ENCODE assay signal across 16 mouse cellular contexts in the genomic region with DNA sequence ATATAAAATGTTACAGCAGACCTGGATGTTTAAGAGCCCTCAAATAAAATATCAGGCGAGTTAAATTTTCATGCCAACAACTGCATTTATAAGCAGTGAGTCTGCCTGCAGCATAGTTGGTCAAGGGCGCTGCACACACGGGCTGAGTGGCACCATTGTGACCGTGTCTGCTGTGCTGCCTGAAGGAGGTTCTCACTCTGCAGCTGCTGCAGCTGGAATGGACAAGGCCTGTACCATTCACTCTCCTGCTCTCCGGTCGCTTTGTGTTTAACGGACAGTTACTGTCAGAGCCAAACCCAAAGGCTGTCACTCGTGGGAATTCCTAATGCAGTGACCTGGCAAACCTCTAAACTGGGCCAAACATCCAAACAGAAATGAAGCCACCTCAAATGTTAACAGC.
DNase-seq lines count a peak whose midpoint lies in the region; ATAC-seq lines count a peak whose summit lies in the region.
"Had no signal": no experiment of that assay in that cellular context is flagged by ENCODE, and none has a peak within 500 bp of the region (broad histone marks: within the 10 kb centered on the region; RNA-seq: fewer than 3 reads in every experiment).

No protein-coding gene starts in this region.

- no peaks in the 10 kb centered on the region for H3K36me3 ChIP-seq in embryonic facial prominence, embryonic 12.5 days
- peaks cover 3% of the 10 kb centered on the region; the same call in 1 of the 2 replicates for H3K36me3 ChIP-seq in embryonic facial prominence, embryonic 10.5 days (replicated peaks)
- no peaks in the 10 kb centered on the region for H3K36me3 ChIP-seq in forebrain, embryonic 14.5 days (ENCODE audit: control insufficient read depth, insufficient read depth, low read length)
- no peaks in the 10 kb centered on the region for H3K36me3 ChIP-seq in hindbrain, embryonic 16.5 days (ENCODE audit: control insufficient read depth, insufficient read depth, low read length)

- ATAC-seq in embryonic facial prominence, embryonic 12.5 days (ENCODE audit: insufficient number of reproducible peaks, insufficient read depth, low FRiP score, low TSS enrichment) = no peak
- no peak for ATAC-seq in forebrain, embryonic 14.5 days
- ATAC-seq in hindbrain, embryonic 16.5 days = 0 out of 2 replicates have a peak, but pooled peaks have one; percentile 40
- no peak for ATAC-seq in megakaryocyte progenitor cell, adult 5-6 weeks (replicated peaks; ENCODE audit: poor library complexity)

- 0 out of 2 replicates have a peak overlapping the region, but pooled peaks have one; percentile 42 for H3K27ac ChIP-seq in embryonic facial prominence, embryonic 12.5 days
- H3K27ac ChIP-seq in embryonic facial prominence, embryonic 10.5 days (replicated peaks) = no peak overlapping the region
- peak overlapping the region; percentile 21; the same call in 1 of the 2 replicates for H3K27ac ChIP-seq in forebrain, embryonic 14.5 days (ENCODE audit: low read depth, low read length)
- no peak overlapping the region for H3K27ac ChIP-seq in hindbrain, embryonic 16.5 days (ENCODE audit: low read depth, low read length)
- H3K27ac ChIP-seq: kidney, postnatal 0 days had no signal

- no peaks in the 10 kb centered on the region for H3K9me3 ChIP-seq in embryonic facial prominence, embryonic 12.5 days
- H3K9me3 ChIP-seq in embryonic facial prominence, embryonic 10.5 days = no peaks in the 10 kb centered on the region
- no peaks in the 10 kb centered on the region for H3K9me3 ChIP-seq in forebrain, embryonic 14.5 days (replicated peaks; ENCODE audit: control insufficient read depth, low read length)
- H3K9me3 ChIP-seq in hindbrain, embryonic 16.5 days (ENCODE audit: control insufficient read depth, low read length) = no peaks in the 10 kb centered on the region
- H3K9me3 ChIP-seq: heart, embryonic 12.5 days; megakaryocyte, embryonic 14.5 days had no signal

- intact Hi-C loops in heart, postnatal 10 days (cut with DNase I) = loop anchor here (5.0 kb wide), 1 partner anchor 66 kb away; no protein-coding TSS in a partner anchor

- H3K4me2 ChIP-seq in embryonic facial prominence, embryonic 12.5 days (replicated peaks) = no peak overlapping the region
- H3K4me2 ChIP-seq in forebrain, embryonic 14.5 days (ENCODE audit: low read length) = no peak overlapping the region
- H3K4me2 ChIP-seq in hindbrain, embryonic 16.5 days (ENCODE audit: low read length) = no peak overlapping the region
- H3K4me2 ChIP-seq: heart, embryonic 12.5 days; lung, embryonic 14.5 days had no signal

- peaks cover 13% of the 10 kb centered on the region for H3K4me1 ChIP-seq in embryonic facial prominence, embryonic 12.5 days
- peaks cover 14% of the 10 kb centered on the region for H3K4me1 ChIP-seq in embryonic facial prominence, embryonic 10.5 days
- peaks cover 17% of the 10 kb centered on the region for H3K4me1 ChIP-seq in forebrain, embryonic 14.5 days (ENCODE audit: control insufficient read depth, insufficient read depth, low read length)
- H3K4me1 ChIP-seq in hindbrain, embryonic 16.5 days (ENCODE audit: control insufficient read depth, insufficient read depth, low read depth, low read length) = peaks cover 15% of the 10 kb centered on the region
- H3K4me1 ChIP-seq: megakaryocyte, embryonic 14.5 days had no signal

- no peak overlapping the region for H3K4me3 ChIP-seq in embryonic facial prominence, embryonic 12.5 days
- H3K4me3 ChIP-seq in embryonic facial prominence, embryonic 10.5 days = no peak overlapping the region
- no peak overlapping the region for H3K4me3 ChIP-seq in forebrain, embryonic 14.5 days (ENCODE audit: low read depth, low read length)
- no peak overlapping the region for H3K4me3 ChIP-seq in hindbrain, embryonic 16.5 days (ENCODE audit: low read length)
- H3K4me3 ChIP-seq: heart, embryonic 12.5 days; megakaryocyte, embryonic 14.5 days had no signal

- 57% methylated on average over 8 of the region's 8 CpGs for WGBS in embryonic facial prominence, embryonic 12.5 days
- WGBS in embryonic facial prominence, embryonic 10.5 days = 61% methylated on average over 8 of the region's 8 CpGs
- 47% methylated on average over 8 of the region's 8 CpGs for WGBS in forebrain, embryonic 14.5 days
- WGBS in hindbrain, embryonic 16.5 days = 37% methylated on average over 8 of the region's 8 CpGs

- H3K9ac ChIP-seq in embryonic facial prominence, embryonic 12.5 days = no peak overlapping the region
- no peak overlapping the region; the same call in 1 of the 2 replicates for H3K9ac ChIP-seq in forebrain, embryonic 14.5 days (ENCODE audit: low read length)
- no peak overlapping the region for H3K9ac ChIP-seq in hindbrain, embryonic 16.5 days (ENCODE audit: low read depth, low read length)
- H3K9ac ChIP-seq: heart, embryonic 12.5 days; lung, embryonic 14.5 days had no signal

- no peaks in the 10 kb centered on the region for H3K27me3 ChIP-seq in embryonic facial prominence, embryonic 12.5 days
- H3K27me3 ChIP-seq in embryonic facial prominence, embryonic 10.5 days (replicated peaks; ENCODE audit: low read depth, poor library complexity, severe bottlenecking) = no peaks in the 10 kb centered on the region
- no peaks in the 10 kb centered on the region for H3K27me3 ChIP-seq in forebrain, embryonic 14.5 days (replicated peaks; ENCODE audit: control insufficient read depth, insufficient read depth, low read length)
- H3K27me3 ChIP-seq in hindbrain, embryonic 16.5 days (replicated peaks; ENCODE audit: control insufficient read depth, insufficient read depth, low read length) = no peaks in the 10 kb centered on the region
- H3K27me3 ChIP-seq: heart, embryonic 12.5 days had no signal

- no peak for DNase-seq in embryonic facial prominence, embryonic 10.5 days (ENCODE audit: low spot score)
- DNase-seq in Muller cell, postnatal 12 days (ENCODE audit: inconsistent ontology term) = peak; percentile 23
- no peak for DNase-seq in forebrain, embryonic 14.5 days (ENCODE audit: low spot score)
- DNase-seq in kidney, adult 8-10 months = no peak
- no peak for DNase-seq in heart, postnatal 10 days
- DNase-seq: adrenal gland, adult 2 months; cerebellum, adult 8-10 months; gastrocnemius, postnatal 36 days; right cerebral cortex, postnatal 14 days had no signal

Comparison
In these comparisons a context has a peak if more than half of its experiments do, and no peak if none do; other contexts are left out.
1. H3K27ac ChIP-seq: peak in embryonic facial prominence, embryonic 12.5 days (single experiment) and forebrain, embryonic 14.5 days (single experiment); none in embryonic facial prominence, embryonic 10.5 days (single experiment) and hindbrain, embryonic 16.5 days (single experiment).